Mouse (Mus musculus): ENCODE data around the gene Tmem86a. TPM values are rescaled to one million over a fixed set of nuclear protein-coding genes. Genes with fewer than 3 reads are reported as not detected.

Tmem86a gene
- total RNA-seq, 2 experiments from 2014 or later = 12.5 to 14.7 TPM

DNA sequence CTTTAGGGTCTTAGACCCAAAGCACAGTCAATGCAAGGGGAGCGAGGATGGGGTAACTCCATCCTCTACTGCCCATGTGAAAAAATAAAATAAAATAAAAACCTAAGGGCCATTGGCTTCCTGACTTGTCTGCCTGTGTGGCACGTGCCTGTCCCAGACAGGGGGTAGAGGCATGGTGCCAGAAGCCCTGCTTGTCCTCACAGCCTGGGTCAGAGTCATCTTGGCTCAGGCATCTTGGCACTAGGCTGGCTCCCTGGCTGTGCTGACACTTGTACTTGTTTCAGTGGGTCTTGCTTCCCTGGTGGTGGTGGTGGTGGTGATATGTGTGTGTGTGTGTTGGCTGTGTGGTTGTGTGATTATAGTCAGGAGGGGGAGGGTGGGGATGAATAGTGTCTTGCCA lies 4.3 kb downstream of the Tmem86a start:
- DNase-seq (ENCODE audit: extremely low spot score in 1 of 2, low spot score in 2 of 2) = no peak
- H3K27ac ChIP-seq = no peak overlapping the region
- no peak for TF ChIP-seq CTCF (IDR thresholded peaks at IDR 0.05)
- intact Hi-C loops (cut with DNase I) = no loop called here
- H3K4me3 ChIP-seq = no peak overlapping the region

DNA sequence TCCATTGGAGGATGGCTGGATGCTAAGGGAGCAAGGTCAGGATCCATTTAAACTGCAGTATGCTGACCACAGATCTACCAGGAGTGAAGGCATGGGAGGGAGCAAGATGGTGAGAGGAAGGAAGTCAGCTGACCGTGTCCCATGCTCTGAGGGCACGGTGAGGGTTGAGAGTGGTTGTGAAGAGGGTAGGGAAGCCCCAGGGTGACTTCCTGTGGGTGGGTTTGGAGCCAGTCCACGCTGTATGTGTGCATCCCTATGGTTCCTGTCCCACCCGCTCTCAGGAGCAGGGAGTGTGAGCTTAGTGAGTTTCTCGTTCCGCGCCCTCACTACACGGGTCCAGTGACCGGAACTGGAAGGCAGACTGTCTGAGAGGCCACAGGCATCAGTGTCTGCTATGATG lies 5.3 kb downstream of the Tmem86a start:
- intact Hi-C loops (cut with DNase I) = no loop called here
- H3K4me3 ChIP-seq = no peak overlapping the region
- TF ChIP-seq CTCF (IDR thresholded peaks at IDR 0.05) = no peak
- DNase-seq (ENCODE audit: extremely low spot score in 1 of 2, low spot score in 2 of 2) = no peak
- no peak overlapping the region for H3K27ac ChIP-seq

DNA sequence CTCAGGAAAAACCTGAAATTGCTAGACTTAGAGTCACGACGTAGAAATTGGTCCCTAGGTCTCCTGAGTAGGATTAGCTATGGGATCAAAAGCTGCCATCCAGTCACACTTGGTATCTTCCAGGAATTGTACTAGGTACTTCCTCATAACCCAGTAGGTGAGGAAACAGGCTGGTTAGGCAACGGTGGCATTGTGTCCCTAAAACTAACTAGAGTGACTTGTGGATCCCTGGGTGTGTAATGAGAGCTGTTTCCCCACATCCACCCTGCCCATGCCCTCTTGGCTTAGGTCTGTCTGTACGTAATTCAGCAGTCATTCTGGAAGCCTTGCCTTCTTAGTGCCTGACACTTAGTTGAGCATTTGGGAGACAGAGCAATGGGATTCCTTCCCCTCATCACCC lies 5.9 kb downstream of the Tmem86a start:
- Histone ChIP-seq H3K4me3 (no peak overlapping the region), H3K27ac (no peak overlapping the region)
- intact Hi-C loops (cut with DNase I) = no loop called here
- no peak for DNase-seq (ENCODE audit: extremely low spot score in 1 of 2, low spot score in 2 of 2)
- no peak for TF ChIP-seq CTCF (IDR thresholded peaks at IDR 0.05)

DNA sequence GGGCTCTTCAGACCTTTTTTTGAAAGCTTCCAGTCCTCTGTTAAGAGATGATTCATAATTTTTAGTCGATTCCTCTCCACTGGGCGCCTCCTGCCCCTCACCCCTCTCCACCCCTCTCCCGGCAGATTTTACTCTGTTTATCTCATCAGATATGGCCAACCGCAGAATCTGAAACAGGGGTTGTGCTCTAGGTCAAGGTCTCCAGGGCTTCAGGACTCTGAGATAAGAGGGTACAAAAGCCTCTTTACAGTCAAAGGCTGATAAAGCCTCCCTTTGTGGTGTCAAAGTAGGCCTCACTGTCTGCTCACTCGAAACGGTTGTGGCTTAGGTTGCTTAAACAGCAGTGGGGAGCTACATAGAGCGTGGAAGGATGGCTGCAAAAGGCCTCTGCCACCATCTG lies 8.9 kb downstream of the Tmem86a start:
- Histone ChIP-seq H3K27ac (no peak overlapping the region), H3K4me3 (no peak overlapping the region)
- DNase-seq (ENCODE audit: extremely low spot score in 1 of 2, low spot score in 2 of 2) = no peak
- TF ChIP-seq CTCF (IDR thresholded peaks at IDR 0.05) = no peak
- intact Hi-C loops (cut with DNase I) = no loop called here

DNA sequence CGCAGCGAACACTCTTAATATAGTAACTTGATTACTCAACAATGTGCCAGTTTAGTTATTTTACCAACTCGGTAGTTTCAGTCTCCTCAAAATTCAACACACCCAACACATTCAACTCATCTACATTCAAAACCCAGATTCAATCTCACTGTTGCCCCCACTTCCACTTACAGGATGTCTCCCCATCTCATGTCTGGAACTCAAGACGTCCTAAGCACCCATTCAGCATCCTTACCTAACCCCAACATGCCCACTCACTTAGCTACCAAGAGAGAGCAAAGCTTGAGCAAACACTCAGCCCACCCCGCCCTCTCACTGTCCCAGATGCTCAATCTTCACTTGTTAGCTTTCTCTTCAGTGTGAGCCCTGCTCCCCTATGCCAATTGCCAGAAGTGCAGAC lies 11.2 kb downstream of the Tmem86a start:
- intact Hi-C loops (cut with DNase I) = no loop called here
- DNase-seq (ENCODE audit: extremely low spot score in 1 of 2, low spot score in 2 of 2) = no peak
- no peak for TF ChIP-seq CTCF (IDR thresholded peaks at IDR 0.05)
- no peak overlapping the region for H3K27ac ChIP-seq
- H3K4me3 ChIP-seq = no peak overlapping the region

DNA sequence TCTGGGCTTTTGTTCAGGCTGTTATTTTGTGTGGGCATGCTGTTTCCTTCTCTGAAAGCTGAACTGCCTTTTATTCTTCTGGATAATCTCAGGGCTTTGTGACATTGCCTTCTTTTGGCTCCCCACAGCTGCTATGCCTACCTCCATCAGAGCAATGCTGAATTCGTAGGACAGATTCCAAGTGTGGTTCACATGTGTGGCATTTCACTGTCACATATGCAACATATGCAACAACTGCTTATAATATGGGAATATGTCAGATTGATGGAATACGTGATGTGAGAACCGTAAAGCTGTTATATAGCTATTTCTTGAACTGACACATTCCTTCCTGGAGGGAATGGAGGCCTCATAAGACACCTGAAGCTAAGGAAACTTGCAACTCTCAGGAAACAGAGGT lies 16.5 kb downstream of the Tmem86a start:
- no peak for DNase-seq (ENCODE audit: extremely low spot score in 1 of 2, low spot score in 2 of 2)
- no peak for TF ChIP-seq CTCF (IDR thresholded peaks at IDR 0.05)
- H3K27ac ChIP-seq = no peak overlapping the region
- no peak overlapping the region for H3K4me3 ChIP-seq
- intact Hi-C loops (cut with DNase I) = no loop called here

DNA sequence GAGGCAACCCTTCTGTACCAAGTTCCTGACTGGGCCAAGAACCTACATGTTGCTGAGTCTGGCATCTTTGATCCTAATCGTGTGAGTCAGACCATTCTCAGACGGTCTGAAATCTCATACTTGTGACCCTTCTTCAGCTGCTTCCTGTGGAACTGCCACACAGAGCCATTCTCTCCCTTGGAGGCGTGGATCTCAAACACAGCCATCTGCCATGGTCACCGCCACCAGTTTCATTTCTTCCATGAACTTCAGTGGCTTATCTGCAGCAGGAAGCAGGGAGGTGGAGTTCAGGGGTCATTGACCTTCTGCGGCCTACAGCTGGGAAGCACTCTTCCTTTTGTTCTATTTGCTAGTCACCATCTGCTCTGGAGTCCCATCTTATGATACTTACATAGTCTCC lies 17.5 kb downstream of the Tmem86a start:
- no peak for TF ChIP-seq CTCF (IDR thresholded peaks at IDR 0.05)
- intact Hi-C loops (cut with DNase I) = no loop called here
- Histone ChIP-seq H3K27ac (no peak overlapping the region), H3K4me3 (no peak overlapping the region)
- DNase-seq (ENCODE audit: extremely low spot score in 1 of 2, low spot score in 2 of 2) = no peak

DNA sequence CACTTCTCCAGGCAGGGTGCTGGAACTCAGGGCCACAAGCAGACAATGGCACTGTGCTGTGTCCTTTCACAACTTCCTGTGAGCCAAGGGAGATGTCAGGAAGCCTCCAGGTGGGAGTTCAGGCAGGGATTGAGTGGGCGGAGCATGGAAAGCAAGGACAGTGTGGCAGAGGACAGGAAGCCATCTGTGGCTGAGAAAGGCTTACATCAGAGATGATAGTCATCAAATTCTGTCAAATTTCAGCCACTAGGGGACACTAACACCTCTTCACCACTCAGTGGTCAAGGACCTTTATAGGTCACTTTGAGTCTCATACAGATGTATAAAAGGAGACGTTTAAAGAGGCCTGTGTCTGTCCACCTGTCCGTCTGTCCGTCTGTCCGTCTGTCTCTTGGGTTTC lies 22.1 kb downstream of the Tmem86a start:
- Histone ChIP-seq H3K4me3 (no peak overlapping the region), H3K27ac (no peak overlapping the region)
- DNase-seq (ENCODE audit: extremely low spot score in 1 of 2, low spot score in 2 of 2) = no peak
- TF ChIP-seq CTCF (IDR thresholded peaks at IDR 0.05) = peak; percentile 42
- intact Hi-C loops (cut with DNase I) = no loop called here

DNA sequence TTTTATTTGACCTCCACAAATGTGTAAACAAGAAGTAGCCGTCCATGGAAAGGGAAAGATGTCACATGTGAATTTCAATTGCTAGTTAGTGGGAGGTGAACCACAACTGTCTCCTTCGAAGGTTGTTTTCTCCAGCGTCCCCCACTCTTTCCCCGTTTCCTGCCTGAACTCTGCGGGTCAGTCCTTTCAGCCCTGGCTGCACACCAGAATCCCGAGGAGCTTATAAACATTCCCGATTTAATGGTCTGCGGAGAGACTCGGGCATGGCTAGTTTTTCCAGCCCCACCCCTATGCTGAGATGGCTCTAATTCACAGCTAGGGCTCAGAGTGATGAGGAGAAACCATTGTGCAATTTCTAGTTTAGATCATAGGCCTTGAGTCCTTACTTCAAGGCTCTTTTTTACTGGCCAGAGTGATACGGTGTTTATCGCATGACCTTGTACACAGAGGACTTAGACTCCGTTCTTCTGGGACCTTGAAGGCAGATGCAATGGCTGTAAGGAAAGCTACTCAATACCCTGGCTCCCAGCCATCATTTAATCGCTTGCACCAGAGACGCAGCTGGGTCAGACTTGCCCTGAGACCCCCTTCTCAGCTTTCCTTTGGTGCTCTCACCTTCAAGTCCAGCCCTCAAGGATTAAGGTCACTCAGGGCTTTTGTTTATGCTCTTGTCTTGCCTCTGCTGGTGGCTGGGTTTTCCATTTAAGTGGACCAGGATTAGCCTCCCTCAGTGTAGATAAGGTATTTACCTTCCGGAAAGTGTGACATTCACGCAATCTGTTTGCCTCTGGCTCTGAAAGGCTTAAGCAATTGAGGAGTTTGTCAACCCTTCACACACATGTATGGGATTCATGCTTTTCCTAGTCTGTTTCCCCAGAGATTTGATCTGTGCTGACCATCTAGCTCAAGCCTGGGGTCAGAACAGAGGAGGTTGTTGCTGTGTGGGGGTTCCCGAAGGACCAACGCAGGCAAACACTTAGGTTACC lies 23.4 kb downstream of the Tmem86a start:
- intact Hi-C loops (cut with DNase I) = no loop called here
- no peak overlapping the region for H3K4me3 ChIP-seq
- no peak for DNase-seq (ENCODE audit: extremely low spot score in 1 of 2, low spot score in 2 of 2)
- H3K27ac ChIP-seq = peak overlapping the region; percentile 44
- TF ChIP-seq CTCF (IDR thresholded peaks at IDR 0.05) = no peak

DNA sequence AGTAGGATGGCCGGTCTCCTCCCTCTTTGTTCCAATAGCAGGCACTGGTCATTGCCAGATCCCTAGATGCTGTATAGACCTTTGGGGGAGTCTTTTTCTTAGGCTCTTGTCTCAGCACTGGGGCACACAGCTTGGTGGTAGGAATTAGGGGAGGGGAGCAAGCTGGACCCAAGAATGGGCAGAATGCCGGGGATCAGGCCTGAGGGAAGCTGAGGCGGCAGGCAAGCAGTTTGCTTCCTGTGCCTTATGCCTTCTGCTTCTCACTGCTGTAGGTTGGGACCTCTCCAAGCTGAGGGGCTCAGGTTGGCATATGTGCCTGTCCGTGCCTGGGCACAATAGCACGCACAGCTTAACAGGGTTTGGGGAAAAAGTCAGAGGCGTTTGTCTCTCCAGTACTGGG lies 25.8 kb downstream of the Tmem86a start:
- TF ChIP-seq CTCF (IDR thresholded peaks at IDR 0.05) = no peak
- Histone ChIP-seq H3K4me3 (no peak overlapping the region), H3K27ac (0 out of 2 replicates have a peak overlapping the region, but pooled peaks have one; percentile 28)
- intact Hi-C loops (cut with DNase I) = no loop called here
- no peak for DNase-seq (ENCODE audit: extremely low spot score in 1 of 2, low spot score in 2 of 2)

DNA sequence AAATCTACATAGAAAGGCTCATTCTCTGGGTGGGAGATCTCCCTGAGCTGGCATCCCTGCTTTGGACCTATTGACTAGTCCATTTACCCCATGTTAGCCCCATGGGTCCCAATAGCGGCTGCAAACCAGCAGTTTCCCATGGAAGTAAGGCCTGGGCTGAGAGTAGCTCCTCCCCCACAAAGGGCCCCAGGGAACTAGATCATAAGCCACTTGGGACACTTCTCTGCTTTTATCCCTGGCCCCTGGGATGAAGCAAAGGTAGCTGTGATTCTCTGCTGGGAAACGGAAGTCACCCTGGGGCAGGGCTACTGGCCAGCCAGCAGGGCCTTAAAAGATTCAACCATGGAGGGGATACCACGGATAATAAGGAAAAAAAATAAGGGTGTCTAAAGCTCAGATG lies 26.3 kb downstream of the Tmem86a start:
- intact Hi-C loops (cut with DNase I) = no loop called here
- Histone ChIP-seq H3K4me3 (no peak overlapping the region), H3K27ac (0 out of 2 replicates have a peak overlapping the region, but pooled peaks have one; percentile 28)
- DNase-seq (ENCODE audit: extremely low spot score in 1 of 2, low spot score in 2 of 2) = no peak
- no peak for TF ChIP-seq CTCF (IDR thresholded peaks at IDR 0.05)

DNA sequence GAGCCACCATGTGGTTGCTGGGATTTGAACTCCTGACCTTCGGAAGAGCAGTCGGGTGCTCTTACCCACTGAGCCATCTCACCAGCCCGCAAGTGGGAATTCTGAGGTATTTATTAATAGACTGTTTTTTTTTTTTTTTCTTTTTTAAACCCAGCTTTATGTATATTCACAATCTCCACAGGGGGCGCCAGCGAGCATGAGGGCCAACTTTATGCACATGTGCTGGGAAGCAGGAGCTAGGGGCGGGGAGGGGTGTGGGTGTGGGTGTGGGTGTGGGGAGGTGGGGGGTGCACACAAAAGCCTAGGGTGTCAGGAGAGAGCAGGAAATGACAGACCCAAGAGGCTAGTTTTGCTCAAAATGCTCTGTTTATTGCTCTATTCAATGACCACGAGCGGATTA lies 27.1 kb downstream of the Tmem86a start:
- DNase-seq (ENCODE audit: extremely low spot score in 1 of 2, low spot score in 2 of 2) = no peak
- intact Hi-C loops (cut with DNase I) = no loop called here
- no peak overlapping the region for H3K4me3 ChIP-seq
- TF ChIP-seq CTCF (IDR thresholded peaks at IDR 0.05) = peak; percentile 40
- H3K27ac ChIP-seq = no peak overlapping the region

DNA sequence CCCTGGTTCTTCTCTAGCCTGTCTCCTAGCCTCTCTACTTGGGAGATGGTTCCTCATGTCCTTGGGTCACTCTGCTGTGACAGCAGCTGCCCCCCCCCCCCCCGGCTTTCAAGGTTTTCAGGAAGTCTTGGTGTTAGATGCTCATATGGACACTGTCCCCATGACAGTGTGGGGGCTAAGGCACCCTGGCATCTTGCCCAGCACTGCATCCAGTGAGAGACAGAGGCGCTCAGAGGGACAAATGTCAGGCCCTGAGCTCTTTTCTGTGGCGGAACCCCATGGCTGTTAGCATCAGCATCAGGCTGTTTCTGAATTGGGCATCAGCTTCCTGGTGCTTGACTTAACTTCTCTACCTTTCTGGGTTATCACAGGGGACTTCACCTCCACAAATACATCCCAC lies 30.5 kb downstream of the Tmem86a start:
- TF ChIP-seq CTCF (IDR thresholded peaks at IDR 0.05) = no peak
- H3K27ac ChIP-seq = no peak overlapping the region
- H3K4me3 ChIP-seq = no peak overlapping the region
- DNase-seq (ENCODE audit: extremely low spot score in 1 of 2, low spot score in 2 of 2) = no peak
- intact Hi-C loops (cut with DNase I) = loop anchor here (1.0 to 5.0 kb wide), 3 partner anchors 51 to 119 kb away; partner anchors contain the start of gene Ptpn5
